Mouse (Mus musculus) kidney, adult 11 months (tissue): ENCODE measurements around the gene Scarb1.

Experiments
- DNase-seq: peaks from one replicate; pipeline ENCODE4 v3.0.0; 2022

Gene Scarb1

GRCm38 (mm10) chr5:125230463-125230862 lies 110.4 kb downstream of the Scarb1 start:
- DNase-seq, result no peak

DNA sequence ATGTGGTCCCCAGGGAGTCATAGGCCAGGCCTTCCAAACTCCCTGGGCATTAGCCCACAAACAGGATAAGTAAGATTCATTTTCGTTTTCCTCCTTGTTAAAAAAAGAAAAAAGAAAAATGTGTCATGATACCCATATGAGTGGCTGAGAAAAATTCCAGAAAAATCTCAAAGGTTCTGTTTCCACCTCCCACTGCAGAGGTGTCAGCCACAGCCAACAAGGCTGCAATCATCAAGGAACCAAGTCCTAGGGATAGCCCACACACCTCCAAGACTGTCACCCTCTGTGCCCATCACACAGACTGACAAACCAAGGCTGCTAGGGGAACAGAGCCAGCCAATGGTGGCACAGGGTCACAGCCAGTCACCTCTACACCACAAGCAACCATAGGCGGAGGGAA lies 111.8 kb downstream of the Scarb1 start:
- no peak for DNase-seq

DNA sequence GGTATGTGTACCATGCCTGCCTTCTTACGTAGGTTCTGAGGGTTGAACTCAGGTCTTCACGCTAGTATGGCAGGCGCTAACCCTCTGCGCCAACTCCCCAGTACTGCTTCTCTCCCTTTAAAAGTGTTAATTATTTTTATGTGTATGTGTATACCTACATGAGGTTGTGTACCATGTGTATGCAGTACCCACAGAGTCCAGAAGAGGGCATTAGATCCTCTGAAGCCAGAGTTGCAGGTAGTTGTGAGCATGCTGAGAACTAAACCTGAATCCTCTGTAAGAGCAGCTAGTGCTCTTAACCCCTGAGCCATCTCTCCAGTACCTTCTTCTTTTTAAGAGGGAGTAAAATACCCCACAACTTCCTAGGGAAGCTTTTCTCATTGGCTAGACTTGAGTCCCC lies 113.2 kb downstream of the Scarb1 start:
- DNase-seq, result no peak
